Mouse (Mus musculus) forebrain, postnatal 0 days (tissue): Measurements from ENCODE around the gene Pik3r4. TPM values are rescaled to one million over a fixed set of nuclear protein-coding genes. Genes with fewer than 3 reads are reported as not detected.

Source experiments
- ATAC-seq: fragments of 200-750 bp; cut with Nextera tagmentation; 2 replicates; pipeline ENCODE4 v1.8.0; 2017; ENCODE audit warnings: mild to moderate bottlenecking, moderate library complexity
- DNase-seq: peaks from one replicate; pipeline ENCODE4 v3.0.0-alpha.2; 2015
- H3K27ac ChIP-seq: fragments of 300-500 bp; sonication (generic); 2 replicates; pipeline ENCODE4 v1.5.1; 2014; ENCODE audit warnings: low read depth, mild to moderate bottlenecking, antibody characterized with exemption, low read length, moderate library complexity, mixed read lengths
- H3K27me3 ChIP-seq: fragments of 300-500 bp; sonication (generic); 2 replicates; pipeline ENCODE4 v1.6.1; 2014; ENCODE audit warnings: mild to moderate bottlenecking, low read length, mixed read lengths; ENCODE audit not compliant: insufficient read depth
- H3K36me3 ChIP-seq: fragments of 300-500 bp; sonication (generic); 2 replicates; pipeline ENCODE4 v1.6.1; 2014; ENCODE audit warnings: mild to moderate bottlenecking, moderate library complexity; ENCODE audit not compliant: insufficient read depth
- H3K4me1 ChIP-seq: fragments of 300-500 bp; sonication (generic); 2 replicates; pipeline ENCODE4 v1.6.1; 2014; ENCODE audit warnings: antibody characterized with exemption; ENCODE audit not compliant: insufficient read depth
- H3K4me2 ChIP-seq: fragments of 300-500 bp; sonication (generic); 2 replicates; pipeline ENCODE4 v1.6.1; 2014; ENCODE audit warnings: low read depth, mild to moderate bottlenecking, moderate library complexity
- H3K4me3 ChIP-seq: fragments of 300-500 bp; sonication (generic); 2 replicates; pipeline ENCODE4 v1.5.1; 2014; ENCODE audit warnings: low read depth, low read length, mixed read lengths
- H3K9ac ChIP-seq: fragments of 300-500 bp; sonication (generic); 2 replicates; pipeline ENCODE4 v1.6.1; 2014; ENCODE audit warnings: mild to moderate bottlenecking
- H3K9me3 ChIP-seq: fragments of 300-500 bp; sonication (generic); 2 replicates; pipeline ENCODE4 v1.6.1; 2016; ENCODE audit warnings: low read length
- CTCF ChIP-seq: sonication (generic); IDR thresholded peaks from 2 replicates; pipeline ENCODE4 v1.5.1; 2016; ENCODE audit warnings: antibody characterized with exemption, control low read depth, low read depth
- WGBS: fragments of 180-500 bp; shearing (Covaris S2); extraction: QIAGEN DNeasy Blood & Tissue Kit; methylation state at CpG from one replicate; pipeline ENCODE4 v1.1.7; 2014; 5-methylcytosine and 5-hydroxymethylcytosine counted together
- polyA plus RNA-seq: library from polyadenylated mRNA; unstranded; fragments of >200 nt; fragmentation: Nextera tagmentation; extraction: Ambion mirVana; gene quantifications from 2 replicates; pipeline ENCODE4 v1.2.1, GENCODE M21; 2015
- total RNA-seq: library from RNA; depleted of rRNA; stranded (reverse); fragments of >200 nt; gene quantifications from 2 replicates; pipeline ENCODE4 v1.2.3, GENCODE M21; 2014

Gene Pik3r4
- total and polyA plus RNA-seq, 2 experiments from 2014 or later: 12.9 to 20.8 TPM

GRCm38 (mm10) chr9:105697764-105698396 is 55.1 kb downstream of the Pik3r4 start:
- Histone ChIP-seq H3K4me1 (0 out of 2 replicates have a peak, but pooled peaks cover 4% of the 10 kb centered on the region), H3K27ac (no peak overlapping the region), H3K27me3 (no peaks in the 10 kb centered on the region), H3K9ac (no peak overlapping the region), H3K9me3 (no peaks in the 10 kb centered on the region), H3K4me2 (no peak overlapping the region), H3K4me3 (no peak overlapping the region), H3K36me3 (no peaks in the 10 kb centered on the region)
- no peak for TF ChIP-seq CTCF
- ATAC-seq: no peak
- DNase-seq: no peak
- 60% methylated on average over 9 of the region's 9 CpGs for WGBS

GRCm38 (mm10) chr9:105700702-105701101 is 57.9 kb downstream of the Pik3r4 start:
- no peak for TF ChIP-seq CTCF
- no peak for DNase-seq
- Histone ChIP-seq H3K27ac (no peak overlapping the region), H3K36me3 (no peaks in the 10 kb centered on the region), H3K4me3 (no peak overlapping the region), H3K4me1 (0 out of 2 replicates have a peak, but pooled peaks cover 2% of the 10 kb centered on the region), H3K27me3 (no peaks in the 10 kb centered on the region), H3K4me2 (no peak overlapping the region), H3K9me3 (no peaks in the 10 kb centered on the region), H3K9ac (no peak overlapping the region)
- 0 out of 2 replicates have a peak, but pooled peaks have one; percentile 16 for ATAC-seq
- 58% methylated on average over 6 of the region's 6 CpGs for WGBS

DNA sequence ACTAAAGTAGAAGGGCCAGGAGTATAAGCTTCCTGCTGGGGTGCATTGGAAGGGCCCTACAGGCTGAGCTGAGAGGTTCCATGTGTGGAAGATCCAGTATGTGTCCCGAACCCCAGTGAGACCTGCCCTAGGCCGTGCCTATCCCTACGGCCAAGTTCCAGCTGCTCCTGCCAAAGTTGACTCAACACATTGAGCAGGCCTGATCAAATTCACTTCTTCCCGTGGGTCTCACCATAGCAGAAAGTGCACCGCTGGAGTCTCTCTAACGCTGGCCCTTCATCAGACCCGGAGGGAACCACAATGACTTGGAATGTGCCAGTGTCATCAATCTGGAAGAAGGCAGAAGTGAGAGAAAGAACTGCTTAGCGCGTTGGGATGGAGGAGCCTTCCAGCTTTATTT is 59.2 kb downstream of the Pik3r4 start:
- Histone ChIP-seq H3K4me2 (no peak overlapping the region), H3K36me3 (no peaks in the 10 kb centered on the region), H3K9ac (no peak overlapping the region), H3K9me3 (no peaks in the 10 kb centered on the region), H3K4me1 (0 out of 2 replicates have a peak, but pooled peaks cover 2% of the 10 kb centered on the region), H3K27me3 (no peaks in the 10 kb centered on the region), H3K4me3 (no peak overlapping the region), H3K27ac (no peak overlapping the region)
- ATAC-seq: no peak
- 78% methylated on average over 9 of the region's 9 CpGs for WGBS
- TF ChIP-seq CTCF: no peak
- no peak for DNase-seq

- H3K9ac ChIP-seq: no peak overlapping the region
- no peak overlapping the region for H3K27ac ChIP-seq
- H3K4me2 ChIP-seq: no peak overlapping the region
- H3K4me1 ChIP-seq: 0 out of 2 replicates have a peak, but pooled peaks cover 2% of the 10 kb centered on the region
- no peaks in the 10 kb centered on the region for H3K9me3 ChIP-seq
- no peaks in the 10 kb centered on the region for H3K36me3 ChIP-seq
- H3K27me3 ChIP-seq: no peaks in the 10 kb centered on the region
- no peak for TF ChIP-seq CTCF
- no peak overlapping the region for H3K4me3 ChIP-seq
- ATAC-seq (no peak), DNase-seq (no peak)
- 75% methylated on average over 16 of the region's 16 CpGs for WGBS
These were observed 61.6 kb downstream of the Pik3r4 start for GRCm38 (mm10) chr9:105704226-105704932.

- Histone ChIP-seq H3K27me3 (no peaks in the 10 kb centered on the region), H3K4me2 (no peak overlapping the region), H3K4me3 (no peak overlapping the region), H3K36me3 (no peaks in the 10 kb centered on the region), H3K27ac (no peak overlapping the region), H3K4me1 (0 out of 2 replicates have a peak, but pooled peaks cover 2% of the 10 kb centered on the region), H3K9me3 (no peaks in the 10 kb centered on the region), H3K9ac (no peak overlapping the region)
- WGBS: 91% methylated on average over 1 of the region's 1 CpGs
- no peak for TF ChIP-seq CTCF
- ATAC-seq (no peak), DNase-seq (no peak)
These were observed 62.2 kb downstream of the Pik3r4 start for GRCm38 (mm10) chr9:105705011-105705410.

DNA sequence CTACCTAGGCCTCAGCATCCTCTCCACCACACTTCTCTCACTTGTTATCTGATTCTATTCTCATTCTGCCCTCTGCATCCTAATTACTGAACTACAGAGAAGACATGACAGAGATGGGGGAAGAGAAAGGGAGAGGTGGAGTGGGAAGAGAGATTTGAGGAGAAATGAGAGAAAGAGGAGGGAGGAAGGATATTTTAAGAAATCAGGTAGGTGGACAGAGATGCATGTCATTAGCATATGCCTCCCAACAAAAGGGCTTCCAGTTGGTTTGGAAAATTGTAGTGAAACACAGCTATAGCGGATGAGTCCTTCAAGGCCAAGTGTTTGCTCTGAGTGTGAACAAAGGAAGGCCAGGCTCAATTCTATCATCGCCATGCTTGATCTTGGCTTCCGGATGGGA is 69.3 kb downstream of the Pik3r4 start:
- no peak overlapping the region for H3K9ac ChIP-seq
- 95% methylated on average over 3 of the region's 3 CpGs for WGBS
- H3K36me3 ChIP-seq: no peaks in the 10 kb centered on the region

GRCm38 (mm10) chr9:105719367-105719766 is 76.6 kb downstream of the Pik3r4 start:
- no peak for DNase-seq
- no peak overlapping the region for H3K4me2 ChIP-seq
- ATAC-seq: no peak
- WGBS: 76% methylated on average over 7 of the region's 7 CpGs
- H3K9ac ChIP-seq: no peak overlapping the region
- no peaks in the 10 kb centered on the region for H3K27me3 ChIP-seq
- H3K9me3 ChIP-seq: no peaks in the 10 kb centered on the region
- H3K27ac ChIP-seq: no peak overlapping the region
- no peaks in the 10 kb centered on the region for H3K4me1 ChIP-seq
- no peak for TF ChIP-seq CTCF
- no peak overlapping the region for H3K4me3 ChIP-seq
- H3K36me3 ChIP-seq: no peaks in the 10 kb centered on the region

More for the DNA sequence above, 69.3 kb downstream of the Pik3r4 start:
- DNase-seq (no peak), ATAC-seq (no peak)
- no peak overlapping the region for H3K4me2 ChIP-seq
- H3K4me3 ChIP-seq: no peak overlapping the region
- no peak overlapping the region for H3K27ac ChIP-seq
- H3K9me3 ChIP-seq: no peaks in the 10 kb centered on the region
- no peaks in the 10 kb centered on the region for H3K4me1 ChIP-seq
- no peaks in the 10 kb centered on the region for H3K27me3 ChIP-seq
- TF ChIP-seq CTCF: no peak
